Mouse (Mus musculus): ENCODE data around the gene Ostn. TPM values are rescaled to one million over a fixed set of nuclear protein-coding genes. Genes with fewer than 3 reads are reported as not detected.

Ostn gene
- total RNA-seq, 2 experiments from 2014 or later, result not detected

DNA sequence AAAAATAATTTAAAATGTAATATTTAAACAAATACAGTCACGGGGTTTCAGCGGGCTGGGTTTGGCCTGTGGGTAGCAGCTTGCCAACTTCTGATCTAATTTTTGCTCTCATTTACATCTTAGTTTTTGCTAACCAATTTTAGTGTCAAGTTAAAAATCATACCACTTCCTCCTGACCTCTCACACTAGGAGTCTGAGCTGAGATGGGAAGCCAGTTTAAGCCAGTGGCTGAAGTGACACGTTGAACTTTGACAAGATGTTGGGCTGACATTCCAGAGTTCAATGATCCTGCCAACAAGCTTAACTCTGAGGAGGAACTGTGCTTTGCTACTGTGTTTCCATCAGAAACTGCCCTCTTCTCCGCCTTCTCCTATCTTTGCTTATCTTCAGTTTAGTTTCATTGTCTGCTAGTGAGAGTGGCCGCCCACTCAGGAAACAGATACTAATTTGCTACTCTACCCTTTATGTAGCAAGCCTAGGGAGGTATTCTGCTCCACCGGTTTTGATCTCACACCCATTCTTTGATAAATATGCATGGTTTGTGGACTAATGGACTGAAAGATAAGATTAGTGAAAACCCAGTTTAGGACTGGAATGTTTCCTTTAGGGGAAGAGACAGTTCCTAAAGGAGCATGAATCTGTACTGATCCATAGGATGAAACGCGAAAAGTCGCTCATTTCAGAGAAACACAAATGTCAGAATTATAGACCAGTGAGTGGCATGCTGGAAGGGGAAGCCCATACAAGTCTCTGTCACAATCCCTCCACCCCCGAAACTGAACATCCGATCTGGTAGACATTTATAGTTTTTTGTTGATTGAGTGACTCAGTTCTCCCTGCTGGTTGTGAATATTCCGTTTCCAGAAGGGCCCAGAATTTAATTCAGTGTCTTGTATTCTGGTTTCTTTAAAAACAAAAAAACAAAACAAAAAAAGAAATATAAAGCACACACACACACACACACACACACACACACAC is 80.6 kb downstream of the Ostn start:
- peak; percentile 38 to 41 for DNase-seq

DNA sequence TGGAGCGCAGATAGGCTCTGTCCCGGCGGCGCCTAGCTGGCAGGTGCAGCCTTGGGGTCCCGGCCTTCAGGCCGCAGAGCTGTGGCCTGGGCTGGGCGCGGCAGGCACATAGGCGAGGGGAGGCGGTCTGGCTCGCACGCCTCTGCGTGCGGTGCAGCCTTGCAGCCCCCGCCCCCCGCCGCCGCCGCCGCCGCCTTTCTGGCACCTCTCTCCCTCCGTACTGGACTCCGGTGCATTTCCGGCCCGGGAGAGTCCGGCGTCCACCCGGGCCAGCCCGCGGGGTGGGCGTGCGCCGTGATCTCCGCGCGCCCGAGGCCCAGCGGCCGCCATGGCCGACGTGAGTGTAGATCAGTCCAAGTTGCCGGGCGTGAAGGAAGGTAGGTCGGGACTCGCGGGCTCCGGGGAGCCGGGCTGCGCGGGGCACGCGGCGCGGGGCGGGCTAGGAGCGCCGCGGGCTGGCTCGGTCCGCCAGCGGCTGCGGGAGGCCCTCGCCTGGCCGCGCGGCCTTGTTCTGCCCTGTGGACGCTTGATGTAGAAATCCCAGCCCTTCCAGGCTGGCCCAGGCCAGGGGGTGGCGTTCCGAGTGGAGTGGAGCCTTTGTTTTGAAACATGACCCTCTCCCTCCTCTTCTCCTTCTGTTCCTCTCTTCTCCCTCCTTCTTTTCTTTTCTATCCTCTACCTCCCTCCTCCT is 81.6 kb downstream of the Ostn start, which contains the start of gene Ccdc50:
Ccdc50 (plus strand) TSS at position 109 of the 691 bp plus-strand sequence.
- DNase-seq, result peak; percentile 88

DNA sequence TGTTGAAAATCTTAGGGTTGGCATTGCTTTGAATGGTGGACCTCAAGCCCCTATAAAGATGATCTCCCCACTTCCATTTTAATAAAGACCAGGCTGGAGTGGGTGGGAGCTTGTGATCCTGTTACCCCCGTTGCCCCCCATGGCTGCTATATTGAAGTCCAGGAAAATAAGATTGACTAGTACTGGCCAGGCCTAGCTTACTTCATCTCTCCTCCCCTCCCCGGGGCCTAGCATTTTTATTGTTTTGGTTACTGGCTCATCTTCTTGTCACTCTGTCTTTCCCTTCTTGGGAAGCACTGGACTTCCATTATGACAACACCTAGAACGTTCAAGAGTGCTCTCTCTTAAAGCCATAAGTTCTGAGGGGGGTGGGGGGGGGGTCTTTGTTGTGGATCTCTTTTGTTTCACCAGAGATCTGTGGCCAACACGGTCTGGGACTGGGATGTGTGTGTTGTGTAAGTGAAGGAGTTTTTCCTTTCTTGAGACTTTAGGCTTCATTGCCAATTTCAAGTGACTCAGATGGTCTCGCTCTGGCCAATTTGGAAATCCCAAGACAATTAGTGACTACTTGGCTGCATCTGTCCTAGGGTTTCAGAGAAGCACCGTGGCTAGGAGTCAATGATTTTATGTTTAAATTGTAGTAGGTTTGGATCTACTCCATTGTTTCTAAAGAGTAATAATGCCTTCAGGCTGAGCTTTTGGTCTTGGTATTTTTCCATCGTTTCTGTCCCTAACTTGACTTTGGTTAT is 82.4 kb downstream of the Ostn start:
- DNase-seq, result peak; percentile 53 to 59

DNA sequence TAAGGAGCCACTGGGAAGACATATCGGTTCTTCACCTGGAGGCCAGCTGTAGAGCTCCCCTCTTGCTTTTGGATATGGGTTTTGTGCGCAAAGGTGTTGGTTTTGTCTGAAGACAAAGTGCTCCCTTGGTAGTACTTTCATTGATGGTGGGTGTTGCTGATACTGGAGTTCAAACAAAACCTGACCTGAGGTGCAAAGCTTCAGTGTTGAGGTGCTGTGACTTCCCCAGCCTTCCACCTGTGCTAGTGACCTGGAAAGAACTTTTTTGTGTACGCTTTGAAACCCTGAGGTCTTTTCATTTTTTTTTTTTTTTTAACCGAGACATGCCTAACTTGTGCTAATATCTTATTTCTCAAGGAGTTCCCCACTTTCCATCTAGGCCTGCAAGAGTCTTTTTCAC is 83.0 kb downstream of the Ostn start:
- DNase-seq, result peak in 1 of 2 experiments; percentile 32

DNA sequence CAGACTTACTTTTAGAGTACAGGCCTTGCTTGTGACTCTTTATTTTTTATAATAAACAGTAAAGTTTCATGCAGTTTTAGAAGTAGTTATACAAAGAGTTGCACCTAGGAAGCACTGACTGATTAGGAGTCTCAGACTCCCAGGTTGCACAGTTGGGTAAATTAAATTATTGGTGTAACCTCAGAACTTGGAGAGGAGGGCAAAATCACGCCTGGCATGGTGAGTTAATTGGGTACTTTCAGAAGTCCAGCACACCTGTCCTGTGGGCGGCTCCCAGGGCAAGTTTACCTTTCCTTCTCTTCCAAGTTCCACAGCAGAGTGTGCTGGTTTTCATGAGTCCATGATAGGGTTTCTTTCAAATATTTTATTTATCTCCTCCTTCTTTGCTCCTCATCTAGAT is 84.6 kb downstream of the Ostn start:
- DNase-seq, result no peak

- DNase-seq, result peak in 1 of 2 experiments; percentile 44
These were observed 88.2 kb downstream of the Ostn start for GRCm38 (mm10) chr16:27395251-27396037.

DNA sequence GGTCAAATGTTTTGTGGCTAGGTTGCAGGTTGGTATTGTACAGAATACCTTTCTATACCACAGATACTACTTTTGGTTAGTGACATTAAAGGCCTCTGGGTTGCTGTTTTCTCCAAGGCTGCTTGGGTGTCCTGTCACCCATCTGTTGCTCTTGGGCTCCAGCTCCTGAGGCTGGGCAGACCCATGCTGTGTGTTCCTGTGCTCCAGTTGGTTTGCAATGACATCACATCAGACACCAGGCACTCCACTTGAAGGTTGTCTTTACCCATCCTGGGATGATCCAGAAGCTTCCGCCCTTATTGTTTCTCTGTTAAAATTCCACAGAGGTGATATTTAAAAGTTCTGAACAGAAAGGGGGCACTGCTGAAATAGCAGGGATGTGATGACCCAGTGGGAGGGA is 89.7 kb downstream of the Ostn start:
- DNase-seq, result no peak

GRCm38 (mm10) chr16:27399026-27399718 is 91.9 kb downstream of the Ostn start:
- no peak for DNase-seq

- DNase-seq, result no peak
These were observed 92.5 kb downstream of the Ostn start for GRCm38 (mm10) chr16:27399719-27400253.

Other genes with a start within 250 kb of the Ostn start
- gene Uts2b, start 62.8 kb downstream of the Ostn start, total RNA-seq (2021), result under 1 TPM; 0.46 to 0.55 TPM
- 10 to 100 TPM; 36.9 to 47.4 TPM for gene Ccdc50, start 81.4 kb downstream of the Ostn start, total RNA-seq (2021)